Mouse (Mus musculus) ES-E14 (cell line): Measurements from ENCODE around the gene Zc3hav1l. TPM values are rescaled to one million over a fixed set of nuclear protein-coding genes. Genes with fewer than 3 reads are reported as not detected.

ENCODE experiments used
- DNase-seq: peaks from one replicate; pipeline ENCODE4 v3.0.0-alpha.2; 2013; ENCODE audit warnings: low read depth, low spot score
- H3K27ac ChIP-seq: 2 replicates; pipeline ENCODE4 v1.5.1; 2012; ENCODE audit warnings: low read depth, mild to moderate bottlenecking, low read length, moderate library complexity, mixed read lengths; ENCODE audit not compliant: poor library complexity, insufficient read depth, severe bottlenecking
- H3K36me3 ChIP-seq: 2 replicates; pipeline ENCODE4 v1.6.1; 2012; ENCODE audit warnings: mild to moderate bottlenecking, low read length, moderate library complexity, mixed read lengths; ENCODE audit not compliant: control insufficient read depth, poor library complexity, insufficient read depth, severe bottlenecking
- H3K4me1 ChIP-seq, 2 experiments: fragments of 150-350 bp in 1 of 2; sonication (generic) in 1 of 2; 2 replicates each; pipeline ENCODE4 v1.6.1; 2012; ENCODE audit warnings: low read length in 2 of 2, mild to moderate bottlenecking in 1 of 2, mixed read lengths in 1 of 2; ENCODE audit not compliant: control insufficient read depth in 2 of 2, insufficient read depth in 2 of 2, poor library complexity in 1 of 2
- H3K4me3 ChIP-seq, 2 experiments: fragments of 150-350 bp in 1 of 2; sonication (generic) in 1 of 2; 2 replicates each; pipeline ENCODE4 v1.5.1; 2012; ENCODE audit warnings: low read length in 2 of 2, low read depth in 1 of 2, mild to moderate bottlenecking in 1 of 2, mixed read lengths in 1 of 2; ENCODE audit not compliant: insufficient read depth in 1 of 2, poor library complexity in 1 of 2, severe bottlenecking in 1 of 2
- H3K9ac ChIP-seq: 2 replicates; pipeline ENCODE4 v1.6.1; 2012; ENCODE audit warnings: low read depth, mild to moderate bottlenecking, low read length, mixed read lengths; ENCODE audit not compliant: poor library complexity, insufficient read depth, severe bottlenecking
- H3K9me3 ChIP-seq: fragments of 150-350 bp; sonication (generic); 2 replicates; pipeline ENCODE4 v1.6.1; 2012; ENCODE audit warnings: low read depth, mild to moderate bottlenecking, low read length; ENCODE audit not compliant: control insufficient read depth, insufficient read depth
- CHD2 ChIP-seq: IDR thresholded peaks from 2 replicates; pipeline ENCODE4 v1.6.1; 2014; ENCODE audit warnings: mild to moderate bottlenecking, low read depth, low read length, inconsistent platforms
- HCFC1 ChIP-seq: IDR thresholded peaks from 2 replicates; pipeline ENCODE4 v1.6.1; 2012; ENCODE audit warnings: low read length, inconsistent platforms, borderline replicate concordance; ENCODE audit not compliant: insufficient read depth
- MAFK ChIP-seq: IDR thresholded peaks from 2 replicates; pipeline ENCODE4 v1.6.1; 2014; ENCODE audit warnings: mild to moderate bottlenecking, low read depth, low read length, inconsistent platforms; ENCODE audit not compliant: insufficient read depth
- ZC3H11A ChIP-seq: IDR thresholded peaks from 2 replicates; pipeline ENCODE4 v1.6.1; 2012; ENCODE audit warnings: low read depth, mild to moderate bottlenecking, inconsistent platforms, low read length, borderline replicate concordance
- ZNF384 ChIP-seq: IDR thresholded peaks from 2 replicates; pipeline ENCODE4 v1.6.1; 2012; ENCODE audit warnings: low read depth, low read length, inconsistent platforms
- in situ Hi-C, 2 experiments: fragments of 600-800 bp; cut with MboI; formaldehyde crosslinking; loops; one replicate each; pipeline ENCODE4 v1.15.1; 2025; ENCODE audit warnings: low sequenced_read_pairs in 2 of 2, inconsistent platforms in 1 of 2; ENCODE audit not compliant: unreplicated experiment in 2 of 2
- total RNA-seq: library from RNA; depleted of rRNA; stranded (reverse); fragments of 300-350 nt; gene quantifications from 2 replicates; pipeline ENCODE4 v1.2.3, GENCODE M21; 2012; rRNA removed

The Zc3hav1l gene
- total RNA-seq, 1 experiment, result 3.8 TPM

DNA sequence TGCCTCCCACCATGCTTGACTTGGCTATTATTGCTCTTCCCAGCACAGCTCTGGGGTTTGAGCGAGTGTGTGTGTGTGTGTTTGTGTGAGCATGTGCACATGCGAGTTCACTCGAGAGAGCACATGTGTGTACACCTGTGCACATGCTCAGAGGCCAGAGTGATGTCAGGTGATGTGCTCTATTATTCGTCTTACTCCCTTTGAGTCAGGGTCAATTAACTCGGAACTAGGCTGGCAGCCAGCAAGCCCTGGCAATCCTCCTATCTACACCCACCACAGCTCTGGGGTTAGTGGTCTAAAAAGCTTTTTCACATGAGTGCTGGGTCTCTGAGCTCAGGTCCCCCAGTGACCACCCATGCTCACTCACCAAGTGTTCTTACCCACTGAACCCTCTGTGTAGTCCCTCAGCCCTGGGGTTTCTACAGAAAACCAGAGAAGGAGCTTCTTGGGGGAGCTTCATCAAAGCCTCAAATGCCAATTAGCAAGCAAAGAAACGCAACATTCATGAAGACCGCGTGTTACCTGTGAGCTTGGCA lies 56.7 kb downstream of the Zc3hav1l start:
- in situ Hi-C loops, result no loop called here
- Histone ChIP-seq H3K36me3 (no peaks in the 10 kb centered on the region), H3K4me1 (peaks cover 0 to 3% of the 10 kb centered on the region in 2 experiments; a peak in 1 of 4 replicates), H3K9me3 (no peaks in the 10 kb centered on the region), H3K27ac (no peak overlapping the region), H3K9ac (no peak overlapping the region), H3K4me3 (no peak overlapping the region)
- TF ChIP-seq MAFK, result no peak
- TF ChIP-seq CHD2, result no peak
- no peak for TF ChIP-seq ZNF384
- TF ChIP-seq HCFC1, result no peak
- TF ChIP-seq ZC3H11A, result no peak
- DNase-seq, result no peak

DNA sequence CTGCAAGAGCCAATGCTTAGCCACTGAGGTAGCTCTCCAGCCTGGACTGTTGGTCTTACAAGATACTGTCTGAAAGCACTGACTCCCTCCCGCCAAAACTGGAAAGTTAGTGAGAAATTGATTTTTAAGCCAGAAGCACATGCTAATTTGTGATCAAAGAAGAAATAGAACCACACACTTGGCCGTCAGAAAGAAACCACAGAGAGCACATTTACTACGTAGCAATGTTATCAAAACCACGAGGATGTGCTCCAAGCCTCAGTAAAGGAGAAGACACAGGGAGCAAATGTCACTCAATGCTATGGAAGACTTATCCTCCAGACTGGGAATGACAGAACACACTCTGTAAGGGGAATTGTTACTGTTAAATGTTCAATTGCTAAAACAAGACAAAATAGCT lies 57.6 kb downstream of the Zc3hav1l start:
- H3K9me3 ChIP-seq, result no peaks in the 10 kb centered on the region
- no peak overlapping the region for H3K27ac ChIP-seq
- H3K4me1 ChIP-seq, result peaks cover 0 to 3% of the 10 kb centered on the region in 2 experiments; a peak in 1 of 4 replicates
- no peaks in the 10 kb centered on the region for H3K36me3 ChIP-seq
- no peak overlapping the region for H3K9ac ChIP-seq
- no peak overlapping the region for H3K4me3 ChIP-seq
- in situ Hi-C loops, result no loop called here
- no peak for DNase-seq
- TF ChIP-seq MAFK, result no peak
- no peak for TF ChIP-seq ZNF384
- no peak for TF ChIP-seq CHD2
- no peak for TF ChIP-seq HCFC1

DNA sequence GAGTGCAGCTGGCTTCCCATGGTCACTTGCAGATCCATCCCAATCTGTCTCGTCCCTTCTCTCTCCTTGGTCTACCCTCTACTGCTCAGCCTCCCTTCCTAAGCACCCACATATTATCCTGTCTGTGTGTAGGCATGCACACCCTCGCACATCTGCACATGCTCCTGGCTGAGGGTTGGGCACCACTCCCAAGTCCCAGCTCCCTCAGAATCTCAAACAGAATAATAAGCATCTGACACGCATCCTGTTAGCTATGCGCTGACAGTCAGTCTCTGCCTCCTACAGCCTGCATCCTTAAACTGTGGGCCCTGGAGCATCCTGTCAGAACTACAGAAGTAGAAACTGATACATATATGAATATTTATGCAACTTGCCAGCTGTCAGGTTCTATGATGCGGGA lies 58.4 kb downstream of the Zc3hav1l start:
- DNase-seq, result no peak
- Histone ChIP-seq H3K36me3 (no peaks in the 10 kb centered on the region), H3K9me3 (no peaks in the 10 kb centered on the region), H3K4me1 (peaks cover 0 to 3% of the 10 kb centered on the region in 2 experiments; a peak in 1 of 4 replicates), H3K27ac (no peak overlapping the region), H3K9ac (no peak overlapping the region), H3K4me3 (no peak overlapping the region)
- in situ Hi-C loops, result no loop called here
- no peak for TF ChIP-seq ZC3H11A
- TF ChIP-seq ZNF384, result no peak
- no peak for TF ChIP-seq CHD2
- TF ChIP-seq HCFC1, result no peak
- no peak for TF ChIP-seq MAFK

DNA sequence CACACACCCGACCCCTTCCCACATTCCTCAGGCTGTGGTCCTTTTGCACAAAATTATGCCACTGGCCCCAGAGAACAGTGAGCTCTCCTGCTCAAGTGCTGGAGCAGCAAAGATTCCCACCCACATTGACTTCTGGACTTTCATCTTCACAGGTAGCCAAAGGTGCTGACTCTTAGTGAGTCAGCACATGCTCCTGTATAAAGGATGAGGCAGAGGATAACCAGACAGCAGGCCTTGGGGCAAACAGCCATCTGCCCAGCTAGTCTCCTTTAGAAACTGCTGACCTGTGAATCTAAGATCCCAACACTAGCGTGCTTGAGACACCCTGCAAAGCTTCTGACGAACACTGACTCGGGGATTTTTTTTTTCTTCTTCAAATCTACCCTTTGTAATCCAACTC lies 60.7 kb downstream of the Zc3hav1l start:
- no peak for DNase-seq
- Histone ChIP-seq H3K9ac (no peak overlapping the region), H3K4me1 (peaks cover 0 to 3% of the 10 kb centered on the region in 2 experiments; a peak in 1 of 4 replicates), H3K36me3 (no peaks in the 10 kb centered on the region), H3K9me3 (no peaks in the 10 kb centered on the region), H3K4me3 (no peak overlapping the region), H3K27ac (no peak overlapping the region)
- TF ChIP-seq CHD2, result no peak
- peak; percentile 61; the same call in 1 of the 2 replicates for TF ChIP-seq MAFK
- in situ Hi-C loops, result no loop called here

Other genes starting within 250 kb of the Zc3hav1l start
- gene Tmem213, start 190.0 kb downstream of the Zc3hav1l start, total RNA-seq, result 1.0 TPM in 1 of 2 replicates, not detected in the other
- gene Atp6v0a4, start 174.7 kb downstream of the Zc3hav1l start, total RNA-seq, result 2.7 and 6.3 TPM in 2 replicates
- 4.1 and 6.3 TPM in 2 replicates for gene D630045J12Rik, start 45.2 kb downstream of the Zc3hav1l start, total RNA-seq
- 12.2 and 20.6 TPM in 2 replicates for gene Zc3hav1, start 55.3 kb upstream of the Zc3hav1l start, total RNA-seq
- 3.5 and 4.2 TPM in 2 replicates for gene Ttc26, start 82.2 kb upstream of the Zc3hav1l start, total RNA-seq
- 18.5 and 21.7 TPM in 2 replicates for gene Ubn2, start 134.7 kb upstream of the Zc3hav1l start, total RNA-seq
- gene Fmc1, start 234.2 kb upstream of the Zc3hav1l start, total RNA-seq, result 48.0 and 83.8 TPM in 2 replicates